In genomic region chr5:92136536-92137238, GRCm38 (mm10) we compare ENCODE assay signal across 8 mouse cellular contexts. TPM values are rescaled to one million over a fixed set of nuclear protein-coding genes. Genes with fewer than 3 reads are reported as not detected.
A peak's percentile ranks its signal among the peaks of the same experiment; 100 is the strongest.
DNase-seq lines count a peak whose midpoint lies in the region; ATAC-seq and TF ChIP-seq lines count a peak whose summit lies in the region.

No protein-coding gene starts in this region.

- ATAC-seq in erythroblast, adult 5-6 weeks (replicated peaks; ENCODE audit: low FRiP score, poor library complexity, severe bottlenecking): no peak
- no peak for ATAC-seq in cerebellum, adult (ENCODE audit: insufficient number of reproducible peaks, low FRiP score, low TSS enrichment)

- H3K27ac ChIP-seq in ES-Bruce4 (ENCODE audit: insufficient read depth, low read length): no peak overlapping the region
- H3K27ac ChIP-seq in hindbrain, embryonic 10.5 days: peak overlapping the region; percentile 92; the same call in 1 of the 2 replicates

- peaks cover 69% of the 10 kb centered on the region for H3K4me1 ChIP-seq in erythroblast, embryonic 14.5 days (ENCODE audit: control insufficient read depth)
- peaks cover 5% of the 10 kb centered on the region for H3K4me1 ChIP-seq in ES-Bruce4 (ENCODE audit: control insufficient read depth, insufficient read depth, low read length)
- H3K4me1 ChIP-seq in hindbrain, embryonic 10.5 days (replicated peaks): peaks cover 28% of the 10 kb centered on the region
- H3K4me1 ChIP-seq in megakaryocyte, embryonic 14.5 days: peaks cover 47% of the 10 kb centered on the region

- H3K27me3 ChIP-seq in erythroblast, embryonic 14.5 days (ENCODE audit: control insufficient read depth): no peaks in the 10 kb centered on the region; the same call in 1 of the 2 replicates
- H3K27me3 ChIP-seq in ES-Bruce4 (ENCODE audit: control insufficient read depth, insufficient read depth, low read length, poor library complexity, severe bottlenecking): no peaks in the 10 kb centered on the region
- H3K27me3 ChIP-seq in hindbrain, embryonic 10.5 days (ENCODE audit: insufficient read depth, poor library complexity, severe bottlenecking): 0 out of 2 replicates have a peak, but pooled peaks cover 6% of the 10 kb centered on the region
- H3K27me3 ChIP-seq in megakaryocyte, embryonic 14.5 days (replicated peaks): no peaks in the 10 kb centered on the region

- TF ChIP-seq CTCF in ES-Bruce4 (IDR thresholded peaks at IDR 0.05; ENCODE audit: low read depth, low read length): no peak

- H3K36me3 ChIP-seq in erythroblast, embryonic 14.5 days (ENCODE audit: control insufficient read depth): peaks cover 26% of the 10 kb centered on the region
- no peaks in the 10 kb centered on the region for H3K36me3 ChIP-seq in ES-Bruce4 (ENCODE audit: control insufficient read depth, insufficient read depth, low read length, poor library complexity, severe bottlenecking)
- H3K36me3 ChIP-seq in hindbrain, embryonic 10.5 days: peaks cover 13% of the 10 kb centered on the region
- peaks cover 38% of the 10 kb centered on the region for H3K36me3 ChIP-seq in megakaryocyte, embryonic 14.5 days (replicated peaks; ENCODE audit: low read length)

- peaks cover 4% of the 10 kb centered on the region for H3K9me3 ChIP-seq in erythroblast, embryonic 14.5 days (ENCODE audit: control insufficient read depth, low read length)
- no peaks in the 10 kb centered on the region for H3K9me3 ChIP-seq in ES-Bruce4 (replicated peaks; ENCODE audit: control insufficient read depth, insufficient read depth, low read length, poor library complexity, severe bottlenecking)
- peaks cover 3% of the 10 kb centered on the region; the same call in 1 of the 2 replicates for H3K9me3 ChIP-seq in hindbrain, embryonic 10.5 days
- peaks cover 1% of the 10 kb centered on the region; the same call in 1 of the 2 replicates for H3K9me3 ChIP-seq in megakaryocyte, embryonic 14.5 days

- peak overlapping the region; percentile 98 for H3K4me3 ChIP-seq in erythroblast, embryonic 14.5 days (replicated peaks)
- H3K4me3 ChIP-seq in ES-Bruce4 (ENCODE audit: low read depth, low read length): no peak overlapping the region
- H3K4me3 ChIP-seq in hindbrain, embryonic 10.5 days: peak overlapping the region; percentile 85
- peak overlapping the region; percentile 93 for H3K4me3 ChIP-seq in megakaryocyte, embryonic 14.5 days (replicated peaks)

- TF ChIP-seq EP300 in ES-Bruce4 (IDR thresholded peaks at IDR 0.05; ENCODE audit: insufficient read depth, low read depth, low read length): no peak

- TF ChIP-seq POLR2A in ES-Bruce4 (IDR thresholded peaks at IDR 0.05; ENCODE audit: insufficient read depth, low read length): no peak

- no peak for DNase-seq in hindbrain, embryonic 10.5 days (ENCODE audit: low spot score)
- no peak for DNase-seq in right cerebral cortex, postnatal 36 days (ENCODE audit: low spot score in 2 of 2)
- no peak for DNase-seq in urinary bladder, postnatal 10 days (ENCODE audit: low spot score)

- WGBS in hindbrain, embryonic 10.5 days: 68% methylated on average over 9 of the region's 9 CpGs

- H3K9ac ChIP-seq in ES-Bruce4 (ENCODE audit: low read depth, poor library complexity, severe bottlenecking): peak overlapping the region; percentile 24; the same call in 1 of the 2 replicates

RNA-seq across cellular contexts. Expression of gene Uso1, which starts 1.1 kb away (rescaled TPM):
- polyA plus RNA-seq in erythroblast, embryonic 14.5 days (2012): 0.53 and 0.71 TPM in 2 replicates
- total RNA-seq in erythroblast, adult 5-6 weeks (2015; ENCODE audit: low replicate concordance): 19.8 and 29.9 TPM in 2 replicates
- total RNA-seq in erythroblast, adult 5-6 weeks (2017; ENCODE audit: low replicate concordance): 20.4 and 34.8 TPM in 2 replicates
- 66.0 and 72.8 TPM in 2 replicates for polyA plus RNA-seq in ES-Bruce4 (2011; ENCODE audit: insufficient read depth, insufficient read length, low read depth, missing spikeins)
- polyA plus RNA-seq in hindbrain, embryonic 10.5 days (2016; fragmentation: Nextera tagmentation; extraction: Ambion mirVana): 36.6 and 38.5 TPM in 2 replicates
- 24.1 and 49.3 TPM in 2 replicates for polyA plus RNA-seq in megakaryocyte, embryonic 14.5 days (2012; ENCODE audit: insufficient read depth, low replicate concordance)

RNA-seq across cellular contexts. Expression of gene G3bp2, which starts 53.2 kb away (rescaled TPM):
- 1.2 and 1.3 TPM in 2 replicates for polyA plus RNA-seq in erythroblast, embryonic 14.5 days (2012)
- 33.2 and 33.8 TPM in 2 replicates for total RNA-seq in erythroblast, adult 5-6 weeks (2015; ENCODE audit: low replicate concordance)
- 35.0 and 43.8 TPM in 2 replicates for total RNA-seq in erythroblast, adult 5-6 weeks (2017; ENCODE audit: low replicate concordance)
- 203 and 213 TPM in 2 replicates for polyA plus RNA-seq in ES-Bruce4 (2011; ENCODE audit: insufficient read depth, insufficient read length, low read depth, missing spikeins)
- 273 and 276 TPM in 2 replicates for polyA plus RNA-seq in hindbrain, embryonic 10.5 days (2016; fragmentation: Nextera tagmentation; extraction: Ambion mirVana)
- 3.8 and 11.5 TPM in 2 replicates for polyA plus RNA-seq in megakaryocyte, embryonic 14.5 days (2012; ENCODE audit: insufficient read depth, low replicate concordance)

Comparison
In these comparisons a context has a peak if more than half of its experiments do, and no peak if none do; other contexts are left out.
1. RNA of gene Uso1, which starts 1.1 kb away (polyA plus RNA-seq): 66.0 to 72.8 TPM in ES-Bruce4, 36.6 to 38.5 TPM in hindbrain, embryonic 10.5 days and 24.1 to 49.3 TPM in megakaryocyte, embryonic 14.5 days; 0.53 to 0.71 TPM in erythroblast, embryonic 14.5 days; every median in the first group is over 10 times any median in the second.
2. RNA of gene G3bp2, which starts 53.2 kb away (polyA plus RNA-seq): 273 to 276 TPM in hindbrain, embryonic 10.5 days and 203 to 213 TPM in ES-Bruce4; 3.8 to 11.5 TPM in megakaryocyte, embryonic 14.5 days and 1.2 to 1.3 TPM in erythroblast, embryonic 14.5 days; every median in the first group is over 10 times any median in the second.